Mouse (Mus musculus) hindbrain, embryonic 14.5 days (tissue): ENCODE results near the gene Dnajb2. TPM values are rescaled to one million over a fixed set of nuclear protein-coding genes. Genes with fewer than 3 reads are reported as not detected.

Experiments
- ATAC-seq: fragments of 200-750 bp; cut with Nextera tagmentation; 2 replicates; pipeline ENCODE4 v1.8.0; 2017; ENCODE audit warnings: moderate number of reproducible peaks, mild to moderate bottlenecking, moderate TSS enrichment, moderate library complexity; ENCODE audit not compliant: low FRiP score
- DNase-seq: peaks from one replicate; pipeline ENCODE4 v3.0.0-alpha.2; 2015; ENCODE audit warnings: low spot score
- H3K27ac ChIP-seq: fragments of 300-500 bp; sonication (generic); 2 replicates; pipeline ENCODE4 v1.5.1; 2014; ENCODE audit warnings: mild to moderate bottlenecking, moderate library complexity
- H3K27me3 ChIP-seq: fragments of 300-500 bp; sonication (generic); 2 replicates; pipeline ENCODE4 v1.6.1; 2014; ENCODE audit warnings: mild to moderate bottlenecking, low read length, mixed read lengths; ENCODE audit not compliant: control insufficient read depth, insufficient read depth
- H3K36me3 ChIP-seq: fragments of 300-500 bp; sonication (generic); replicated peaks from 2 replicates; pipeline ENCODE4 v1.6.1; 2014; ENCODE audit not compliant: control insufficient read depth, insufficient read depth
- H3K4me1 ChIP-seq: fragments of 300-500 bp; sonication (generic); replicated peaks from 2 replicates; pipeline ENCODE4 v1.6.1; 2014; ENCODE audit warnings: antibody characterized with exemption, low read length, mixed read lengths; ENCODE audit not compliant: control insufficient read depth, insufficient read depth
- H3K4me2 ChIP-seq: fragments of 300-500 bp; sonication (generic); replicated peaks from 2 replicates; pipeline ENCODE4 v1.6.1; 2014; ENCODE audit warnings: mild to moderate bottlenecking, moderate library complexity
- H3K4me3 ChIP-seq: fragments of 300-500 bp; sonication (generic); replicated peaks from 2 replicates; pipeline ENCODE4 v1.5.1; 2014; ENCODE audit warnings: mild to moderate bottlenecking, low read length
- H3K9ac ChIP-seq: fragments of 300-500 bp; sonication (generic); 2 replicates; pipeline ENCODE4 v1.6.1; 2014
- H3K9me3 ChIP-seq: fragments of 300-500 bp; sonication (generic); 2 replicates; pipeline ENCODE4 v1.6.1; 2016; ENCODE audit warnings: low read length; ENCODE audit not compliant: control insufficient read depth
- WGBS: fragments of 180-500 bp; shearing (Covaris S2); extraction: QIAGEN DNeasy Blood & Tissue Kit; methylation state at CpG from one replicate; pipeline ENCODE4 v1.1.7; 2014; 5-methylcytosine and 5-hydroxymethylcytosine counted together
- polyA plus RNA-seq: library from polyadenylated mRNA; unstranded; fragments of >200 nt; fragmentation: Nextera tagmentation; extraction: Ambion mirVana; gene quantifications from 2 replicates; pipeline ENCODE4 v1.2.1, GENCODE M21; 2014

Gene Dnajb2
- polyA plus RNA-seq, 1 experiment from 2014 or later: 39.5 TPM

DNA sequence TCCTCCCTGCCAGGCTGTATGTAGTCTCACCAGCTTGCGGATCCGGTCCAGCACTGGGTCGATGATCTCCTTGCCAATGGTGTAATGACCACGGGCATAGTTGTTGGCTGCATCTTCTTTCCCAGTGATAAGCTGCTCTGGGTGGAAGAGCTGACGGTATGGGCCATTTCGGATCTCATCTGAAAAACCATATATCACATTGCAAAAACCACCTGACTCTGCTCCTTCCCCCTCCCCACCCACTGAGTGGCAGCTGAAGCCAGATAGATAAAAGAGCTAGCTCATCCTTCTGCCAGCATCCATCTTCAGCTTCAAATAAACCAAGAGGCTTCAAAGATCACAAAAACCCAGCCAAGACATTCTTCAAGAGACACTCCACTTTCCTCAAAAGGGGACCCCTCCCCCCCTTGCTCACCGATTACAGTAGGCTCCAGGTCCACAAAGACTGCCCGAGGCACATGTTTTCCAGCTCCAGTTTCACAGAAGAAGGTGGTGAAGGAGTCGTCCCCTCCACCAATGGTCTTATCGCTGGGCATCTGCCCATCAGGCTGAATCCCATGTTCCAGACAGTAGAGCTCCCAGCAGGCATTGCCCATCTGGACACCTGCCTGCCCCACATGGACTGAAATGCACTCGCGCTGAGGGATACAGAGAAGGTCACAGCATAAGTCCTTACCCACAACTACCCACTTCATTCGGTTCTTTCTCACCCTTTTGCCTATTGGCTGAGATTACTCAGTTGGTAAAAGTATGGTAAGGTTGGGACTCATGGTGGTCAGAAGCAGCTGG lies 19.2 kb upstream of the Dnajb2 start:
- Histone ChIP-seq H3K9me3 (no peaks in the 10 kb centered on the region), H3K9ac (no peak overlapping the region), H3K4me1 (peaks cover 13% of the 10 kb centered on the region), H3K27me3 (peaks cover 58% of the 10 kb centered on the region), H3K27ac (no peak overlapping the region), H3K4me3 (no peak overlapping the region), H3K36me3 (peaks cover 33% of the 10 kb centered on the region), H3K4me2 (no peak overlapping the region)
- WGBS: 83% methylated on average over 13 of the region's 13 CpGs
- DNase-seq (no peak), ATAC-seq (no peak)

DNA sequence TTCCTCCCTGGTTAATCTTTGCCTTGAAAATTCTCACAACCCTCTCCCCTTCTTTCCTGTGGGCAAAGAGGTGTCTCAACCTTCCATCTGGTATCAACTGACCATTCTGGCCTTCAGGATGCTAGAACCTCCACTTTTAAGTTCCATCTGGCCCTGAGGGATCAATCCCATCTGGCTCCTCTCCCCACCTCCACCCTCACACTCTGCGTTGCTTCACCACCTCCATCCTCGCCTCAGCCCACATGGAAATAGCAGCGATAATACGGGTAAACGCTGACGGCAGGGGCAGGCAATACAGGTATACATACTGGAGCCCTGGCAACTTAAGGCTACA lies 18.3 kb upstream of the Dnajb2 start:
- Histone ChIP-seq H3K9ac (no peak overlapping the region), H3K4me1 (peaks cover 13% of the 10 kb centered on the region), H3K9me3 (no peaks in the 10 kb centered on the region), H3K4me2 (peak overlapping the region; percentile 89; the same call in 1 of the 2 replicates), H3K4me3 (peak overlapping the region; percentile 53), H3K27ac (no peak overlapping the region), H3K36me3 (peaks cover 26% of the 10 kb centered on the region), H3K27me3 (peaks cover 59% of the 10 kb centered on the region)
- no peak for ATAC-seq
- WGBS: 3% methylated on average over 6 of the region's 6 CpGs
- DNase-seq: no peak

DNA sequence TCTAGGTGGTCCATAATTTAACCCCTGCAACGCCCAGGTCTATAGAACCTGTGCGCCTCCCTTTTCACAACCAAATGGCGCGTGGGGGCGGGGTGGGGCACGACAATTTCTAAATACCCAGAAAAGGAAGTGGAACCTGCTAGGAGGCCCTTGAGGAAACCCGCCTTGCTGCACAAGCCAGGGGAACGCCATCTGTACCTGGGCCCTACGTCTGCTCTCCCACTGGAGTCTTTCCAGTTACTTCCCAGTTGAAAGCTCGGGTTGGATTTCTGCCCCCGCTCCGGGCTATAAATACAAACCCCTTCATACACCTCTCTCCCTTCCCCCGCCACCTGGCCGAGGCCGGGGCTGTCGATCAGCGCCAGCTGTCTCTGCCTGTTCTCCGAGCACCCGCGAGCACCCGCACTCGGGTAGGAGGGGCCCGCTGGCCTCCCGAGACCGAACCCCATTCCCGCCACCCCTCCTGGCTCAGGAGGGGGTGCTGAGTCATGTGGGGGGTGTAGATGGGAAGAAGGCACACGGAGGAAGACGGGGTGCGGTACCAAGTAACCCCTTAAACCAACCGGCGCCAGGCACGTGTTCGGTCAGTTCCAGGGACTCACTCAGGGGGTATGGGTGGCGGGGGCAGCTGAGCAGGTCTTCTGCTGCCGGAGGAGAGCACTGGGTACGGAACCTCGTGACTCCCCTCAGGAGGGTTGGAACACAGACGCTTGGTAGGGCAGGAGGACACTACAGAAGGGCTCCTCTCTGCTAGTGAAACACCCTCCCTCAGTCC lies 17.8 kb upstream of the Dnajb2 start:
- H3K4me1 ChIP-seq: peaks cover 13% of the 10 kb centered on the region
- peak overlapping the region; percentile 89 for H3K4me2 ChIP-seq
- WGBS: 2% methylated on average over 38 of the region's 38 CpGs
- H3K4me3 ChIP-seq: peak overlapping the region; percentile 53
- H3K9ac ChIP-seq: peak overlapping the region; percentile 58
- H3K36me3 ChIP-seq: peaks cover 21% of the 10 kb centered on the region
- H3K27me3 ChIP-seq: peaks cover 61% of the 10 kb centered on the region
- peak; percentile 49 for ATAC-seq
- H3K27ac ChIP-seq: no peak overlapping the region
- no peaks in the 10 kb centered on the region for H3K9me3 ChIP-seq
- DNase-seq: no peak

DNA sequence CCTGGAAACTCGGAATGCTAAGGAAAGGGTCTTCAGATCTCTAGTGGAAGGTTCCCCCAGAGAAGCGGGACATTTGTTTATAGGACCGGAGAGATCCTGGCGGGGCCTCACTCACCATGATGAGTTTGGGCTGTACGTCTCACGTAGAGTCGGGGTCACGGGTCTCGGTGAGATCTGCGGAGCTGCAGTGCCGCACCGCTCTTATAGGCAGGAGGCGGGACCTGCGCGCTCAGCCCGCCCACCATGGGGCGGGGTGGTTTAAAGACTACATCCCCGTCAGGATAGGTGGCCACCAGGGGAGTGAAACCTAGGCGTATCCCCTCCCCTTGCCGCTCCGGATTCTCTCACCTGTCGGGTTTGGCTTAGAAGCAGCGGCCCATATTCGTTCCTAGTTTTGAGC lies 17.1 kb upstream of the Dnajb2 start:
- Histone ChIP-seq H3K4me1 (peaks cover 13% of the 10 kb centered on the region), H3K36me3 (peaks cover 14% of the 10 kb centered on the region), H3K9ac (peak overlapping the region; percentile 58), H3K27ac (no peak overlapping the region), H3K4me2 (peak overlapping the region; percentile 89), H3K4me3 (peak overlapping the region; percentile 53), H3K9me3 (no peaks in the 10 kb centered on the region), H3K27me3 (peaks cover 61% of the 10 kb centered on the region)
- under 1% methylated on average over 24 of the region's 24 CpGs for WGBS
- ATAC-seq (peak; percentile 82), DNase-seq (peak; percentile 75)

DNA sequence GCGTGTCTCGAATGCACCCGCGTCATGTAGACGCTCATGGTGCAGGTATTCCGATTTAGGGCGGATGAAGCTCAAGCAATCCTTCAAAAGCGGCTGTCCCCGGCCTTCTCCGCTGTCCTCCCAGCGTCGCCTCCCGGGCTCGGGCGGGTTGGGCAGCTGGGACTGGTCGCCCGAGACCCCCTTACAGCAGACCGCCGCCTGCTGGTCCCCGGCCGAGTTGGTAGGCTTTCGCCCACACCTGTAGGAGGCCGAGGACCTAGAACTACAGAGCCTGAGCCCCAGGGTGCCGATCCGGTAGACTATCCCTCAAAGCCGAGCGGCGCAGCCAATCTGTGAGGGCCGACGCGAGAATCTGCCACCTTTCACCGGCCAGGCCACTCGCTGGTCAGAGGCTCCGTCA lies 16.7 kb upstream of the Dnajb2 start, which contains the start of gene Tuba4a:
Gene Tuba4a (minus strand): TSS at position 335 of the 400 bp plus-strand sequence.
- ATAC-seq (peak; percentile 69), DNase-seq (no peak)
- under 1% methylated on average over 34 of the region's 34 CpGs for WGBS
- Histone ChIP-seq H3K27me3 (peaks cover 61% of the 10 kb centered on the region), H3K27ac (no peak within 1 kb of the TSS), H3K9ac (peak within 1 kb of the TSS; percentile 58), H3K9me3 (no peaks in the 10 kb centered on the region), H3K4me1 (peaks cover 13% of the 10 kb centered on the region), H3K36me3 (peaks cover 10% of the 10 kb centered on the region), H3K4me3 (peak within 1 kb of the TSS; percentile 53), H3K4me2 (peak within 1 kb of the TSS; percentile 89)

DNA sequence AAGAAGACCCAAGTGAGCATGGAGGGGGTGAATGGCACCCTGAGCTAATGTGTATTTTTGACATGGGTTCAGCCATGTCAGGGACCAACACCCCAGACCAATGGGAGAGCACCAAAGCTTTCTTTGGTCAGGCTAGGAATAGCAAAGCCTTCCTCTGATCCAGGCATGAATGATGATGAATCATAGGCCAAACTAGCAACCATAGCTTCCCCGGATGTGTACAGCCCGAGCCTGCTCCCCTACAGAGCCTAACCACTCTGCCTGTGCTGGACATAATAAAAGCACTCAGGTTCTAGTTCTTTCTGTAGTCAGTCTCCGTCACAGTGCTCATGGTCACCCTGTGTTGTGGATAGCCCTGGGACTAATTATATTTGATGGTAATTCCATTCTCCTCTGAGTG lies 14.7 kb upstream of the Dnajb2 start:
- Histone ChIP-seq H3K27ac (no peak overlapping the region), H3K27me3 (peaks cover 56% of the 10 kb centered on the region), H3K4me1 (peaks cover 13% of the 10 kb centered on the region), H3K36me3 (no peaks in the 10 kb centered on the region), H3K4me3 (no peak overlapping the region), H3K9ac (no peak overlapping the region), H3K9me3 (no peaks in the 10 kb centered on the region), H3K4me2 (no peak overlapping the region)
- no peak for DNase-seq
- 76% methylated on average over 3 of the region's 3 CpGs for WGBS
- ATAC-seq: no peak

DNA sequence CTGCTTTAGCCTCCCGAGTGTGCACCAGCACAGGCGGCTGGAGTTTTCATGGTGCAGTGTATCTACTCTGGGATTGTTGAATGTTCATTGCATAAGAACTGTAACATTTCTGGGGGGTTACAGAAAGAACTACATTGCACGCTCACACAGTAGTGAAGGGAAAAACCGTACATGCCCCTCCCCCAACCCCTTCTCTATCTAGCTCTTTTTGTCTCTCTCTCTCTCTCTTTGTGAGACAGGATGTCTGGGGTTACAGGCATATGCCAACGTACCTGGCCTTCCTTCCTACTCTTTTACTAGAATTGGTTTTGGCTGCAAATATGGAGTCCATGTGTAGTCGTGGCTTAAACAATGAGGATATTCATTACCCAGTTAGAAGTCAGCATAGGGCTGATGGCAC lies 13.3 kb upstream of the Dnajb2 start:
- H3K4me3 ChIP-seq: no peak overlapping the region
- no peak overlapping the region for H3K4me2 ChIP-seq
- peaks cover 13% of the 10 kb centered on the region for H3K4me1 ChIP-seq
- no peak overlapping the region for H3K27ac ChIP-seq
- H3K36me3 ChIP-seq: no peaks in the 10 kb centered on the region
- H3K9ac ChIP-seq: no peak overlapping the region
- peaks cover 43% of the 10 kb centered on the region for H3K27me3 ChIP-seq
- no peaks in the 10 kb centered on the region for H3K9me3 ChIP-seq
- WGBS: 83% methylated on average over 6 of the region's 6 CpGs
- no peak for ATAC-seq
- no peak for DNase-seq

DNA sequence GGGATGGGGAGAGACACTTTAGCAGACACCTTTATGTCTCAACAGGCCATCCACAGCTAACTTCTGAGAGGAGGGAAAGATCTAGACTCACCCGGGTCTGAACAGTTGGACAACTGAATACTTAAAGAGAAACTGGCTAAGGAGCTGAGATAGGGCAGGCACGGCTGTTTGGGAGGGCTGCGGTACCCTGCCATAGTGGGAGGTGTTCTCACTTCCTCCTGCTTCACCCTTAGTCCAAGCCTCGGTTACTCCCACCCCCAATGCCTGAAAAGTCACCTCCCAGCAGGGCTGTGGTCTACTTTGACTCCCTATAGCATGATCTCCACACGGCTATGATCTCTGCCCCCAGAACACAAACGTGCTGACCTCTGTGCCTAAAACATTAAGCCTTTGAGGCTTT lies 12.7 kb upstream of the Dnajb2 start:
- Histone ChIP-seq H3K27me3 (peaks cover 37% of the 10 kb centered on the region), H3K4me2 (no peak overlapping the region), H3K27ac (no peak overlapping the region), H3K4me1 (peaks cover 10% of the 10 kb centered on the region), H3K9me3 (no peaks in the 10 kb centered on the region), H3K9ac (no peak overlapping the region), H3K4me3 (no peak overlapping the region), H3K36me3 (no peaks in the 10 kb centered on the region)
- WGBS: 75% methylated on average over 6 of the region's 6 CpGs
- DNase-seq: no peak
- no peak for ATAC-seq

DNA sequence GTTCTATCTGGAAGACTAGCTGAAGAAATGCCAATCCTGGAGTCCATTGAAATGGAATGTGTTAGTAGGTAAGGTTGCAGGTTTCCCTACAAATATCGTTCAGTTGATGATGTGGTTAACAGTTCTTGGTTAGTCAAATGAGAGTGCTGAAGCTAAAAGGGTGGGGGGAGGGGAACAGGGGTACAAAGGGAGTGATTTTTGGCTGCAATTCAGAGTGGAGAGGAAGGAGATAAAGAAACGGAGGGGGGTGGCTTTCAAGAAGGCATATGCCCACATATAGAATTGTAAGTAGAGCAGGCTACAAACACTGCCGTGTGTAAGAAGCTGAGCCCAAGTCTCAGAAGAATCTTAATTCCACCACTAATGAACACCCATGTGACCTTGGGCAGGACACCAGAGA lies 10.7 kb upstream of the Dnajb2 start:
- WGBS: 72% methylated on average over 3 of the region's 3 CpGs
- Histone ChIP-seq H3K36me3 (no peaks in the 10 kb centered on the region), H3K27ac (no peak overlapping the region), H3K27me3 (peaks cover 18% of the 10 kb centered on the region), H3K4me2 (no peak overlapping the region), H3K9ac (no peak overlapping the region), H3K4me1 (no peaks in the 10 kb centered on the region), H3K9me3 (no peaks in the 10 kb centered on the region), H3K4me3 (no peak overlapping the region)
- ATAC-seq: no peak
- no peak for DNase-seq
